Mouse (Mus musculus) adrenal gland, postnatal 14 days (tissue): ENCODE measurements around the gene Gm13088. TPM values are rescaled to one million over a fixed set of nuclear protein-coding genes. Genes with fewer than 3 reads are reported as not detected.
"Not testable (repeated sequence)": the region's sequence is repeated elsewhere in the genome, so short reads cannot be mapped to it uniquely, and the experiment has no call there.

Experiments used
- DNase-seq: peaks from one replicate; pipeline ENCODE4 v3.0.0; 2021; ENCODE audit warnings: mixed read lengths
- long read RNA-seq, 2 experiments: library from polyadenylated mRNA; stranded (forward); transcript quantifications; one replicate each; pipeline ENCODE4 v2.0.0; 2021
- total RNA-seq: library from RNA; stranded (reverse); gene quantifications from 2 replicates; pipeline ENCODE4 v1.2.3, GENCODE M21; 2021

Gene Gm13088
- total RNA-seq = not detected in 2 replicates
- long read RNA-seq, experiment 1 = 0 reads
- long read RNA-seq, experiment 2 = 0 reads

GRCm38 (mm10) chr4:143657146-143657545, at the start of gene Gm13088:
Gene Gm13088, minus strand, starts transcription at chr4:143657246.
- not testable (repeated sequence) for DNase-seq

DNA sequence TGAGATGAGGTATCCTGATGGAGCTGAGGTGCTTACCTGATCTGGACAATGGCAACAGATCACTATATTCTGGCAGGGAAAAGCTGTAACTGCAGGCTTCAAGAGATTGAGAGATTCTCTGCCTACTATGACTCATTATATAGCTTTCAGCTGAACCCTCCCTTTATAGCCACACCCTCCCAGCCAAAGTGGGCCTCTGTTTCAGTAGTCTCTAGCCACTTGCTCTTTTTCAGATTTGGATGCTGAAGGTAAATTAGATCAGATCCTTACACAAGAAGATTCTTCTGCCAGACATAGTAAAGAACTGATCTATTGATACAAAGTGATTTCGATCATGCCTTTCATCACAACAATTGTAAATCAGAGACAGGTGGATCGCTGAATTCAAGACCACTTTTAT, 45.6 kb upstream of the Gm13088 start, which contains the start of gene Gm13089:
Gene Gm13089, minus strand, starts transcription at position 101 of the 400 bp plus-strand sequence.
- no peak for DNase-seq

GRCm38 (mm10) chr4:143618101-143618500, 38.9 kb downstream of the Gm13088 start:
- DNase-seq = not testable (repeated sequence)

DNA sequence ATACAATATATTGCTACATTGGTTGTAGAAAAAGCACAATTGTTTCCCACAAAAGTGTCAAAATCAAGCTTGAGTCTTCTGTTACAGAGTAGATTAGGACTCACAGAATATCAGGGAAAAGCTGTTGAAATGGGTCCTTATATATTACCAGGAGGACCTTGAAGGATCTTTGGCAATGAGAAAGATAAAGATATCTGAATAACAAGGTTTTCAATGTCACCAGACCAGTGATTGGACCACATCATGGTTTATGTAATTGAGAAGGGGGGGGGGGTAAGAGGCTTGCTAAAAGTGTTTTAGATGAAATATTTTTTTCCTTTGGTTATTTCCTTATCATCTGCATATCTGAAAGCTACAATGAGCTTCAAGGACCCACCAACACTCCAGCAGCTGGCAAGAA, 42.3 kb downstream of the Gm13088 start, which contains the start of gene Gm13083:
Gene Gm13083, plus strand, starts transcription at position 301 of the 400 bp plus-strand sequence.
- not testable (repeated sequence) for DNase-seq

- not testable (repeated sequence) for DNase-seq
Measured at GRCm38 (mm10) chr4:143611927-143612326, 45.1 kb downstream of the Gm13088 start.

Other genes starting within 250 kb of the Gm13088 start
- 8.8 and 10.9 TPM in 2 replicates for gene Pramef8, start 244.8 kb downstream of the Gm13088 start, total RNA-seq
- not detected in 2 replicates for gene Oog4, start 206.9 kb downstream of the Gm13088 start, total RNA-seq
- not detected in 2 replicates for gene Gm13043, start 145.9 kb downstream of the Gm13088 start, total RNA-seq
- gene Gm13040, start 121.3 kb downstream of the Gm13088 start, total RNA-seq = not detected in 2 replicates
- gene BC080695, start 105.5 kb downstream of the Gm13088 start, total RNA-seq = not detected in 2 replicates
- gene Gm13057, start 105.5 kb downstream of the Gm13088 start, total RNA-seq = not detected in 2 replicates
- gene Gm13083, start 42.2 kb downstream of the Gm13088 start, total RNA-seq = not detected in 2 replicates
- not detected in 2 replicates for gene Gm13089, start 45.5 kb upstream of the Gm13088 start, total RNA-seq
- gene Gm13078, start 62.2 kb upstream of the Gm13088 start, total RNA-seq = not detected in 2 replicates
- gene Gm13023, start 132.1 kb upstream of the Gm13088 start, total RNA-seq = not detected in 2 replicates
- gene Gm13084, start 158.8 kb upstream of the Gm13088 start, total RNA-seq = not detected in 2 replicates
- not detected in 2 replicates for gene Gm13103, start 189.3 kb upstream of the Gm13088 start, total RNA-seq
- gene Pramef6, start 243.1 kb upstream of the Gm13088 start, total RNA-seq = not detected in 2 replicates